Mouse (Mus musculus): ENCODE results near the gene Abcf3.

GRCm38 (mm10) chr16:20517216-20517615, 31.2 kb upstream of the Abcf3 start:
- TF ChIP-seq FLI1 (IDR thresholded peaks at IDR 0.05; ENCODE audit: low read length) (no peak), GATA1 (IDR thresholded peaks at IDR 0.05; ENCODE audit: borderline replicate concordance, low read length) (no peak)
